Mouse (Mus musculus) frontal cortex, postnatal 25 days (tissue): ENCODE data around the gene Map1b.

ENCODE experiments used
- DNase-seq, 2 experiments: peaks; one replicate each; pipeline ENCODE4 v3.0.0; 2022; ENCODE audit warnings: low spot score in 2 of 2

Map1b gene

DNA sequence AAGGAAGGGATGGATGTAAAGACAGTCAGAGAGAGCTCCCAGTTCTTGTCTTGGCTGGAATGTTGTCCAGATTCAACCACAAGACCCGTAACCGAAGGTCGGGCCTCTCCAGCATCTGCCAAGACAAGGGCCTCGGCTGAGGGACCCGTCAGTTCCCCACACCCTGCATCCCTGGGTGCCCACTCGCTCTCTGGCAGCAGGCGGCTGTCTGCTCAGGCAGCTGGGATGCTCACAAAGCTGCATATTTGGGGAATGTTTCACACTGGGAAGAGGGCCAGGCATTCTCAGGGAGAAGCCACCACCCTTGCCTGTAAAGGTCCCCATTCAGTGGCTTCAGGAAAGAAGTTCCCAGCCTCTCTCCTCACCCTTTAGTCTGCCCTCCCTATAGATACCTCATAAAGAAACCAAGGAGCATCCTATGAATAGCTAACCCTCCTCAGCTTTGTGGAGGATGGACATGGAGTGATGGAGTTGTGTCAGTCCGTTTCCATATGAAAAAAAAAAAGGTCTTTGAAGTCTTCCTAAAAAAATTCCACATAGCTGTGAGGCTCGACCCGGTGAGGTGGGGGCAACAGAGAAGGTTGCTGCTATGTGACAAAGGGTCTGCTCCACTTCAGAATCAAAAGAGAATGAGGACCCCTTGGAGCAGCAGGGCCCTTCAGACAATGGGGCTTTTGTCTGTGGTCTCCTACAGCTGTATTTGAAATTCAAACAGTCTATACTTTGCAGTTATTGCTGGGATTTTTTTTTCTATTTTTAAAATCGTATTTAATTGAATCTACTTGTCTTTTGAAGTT lies 68.7 kb downstream of the Map1b start:
- DNase-seq = no peak

DNA sequence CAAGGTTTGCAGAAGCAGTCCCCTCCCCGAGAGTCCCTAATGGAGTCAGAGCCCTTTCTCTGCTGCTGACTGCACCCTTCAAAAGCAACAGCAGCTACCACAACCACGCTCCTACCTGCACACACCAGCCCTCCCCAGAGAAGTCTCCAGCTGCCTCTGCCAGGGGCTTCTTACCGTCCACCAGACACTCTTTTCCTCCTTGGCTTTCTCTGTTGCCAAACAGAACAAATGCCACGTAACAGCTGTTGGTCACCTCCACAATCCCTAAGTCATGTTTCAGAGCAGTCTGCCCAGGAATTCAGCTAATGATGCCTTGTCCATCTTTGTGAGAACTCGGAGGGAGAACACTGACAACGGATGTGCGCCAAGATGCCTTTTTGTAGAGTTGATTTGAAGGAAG lies 69.3 kb downstream of the Map1b start:
- no peak for DNase-seq

DNA sequence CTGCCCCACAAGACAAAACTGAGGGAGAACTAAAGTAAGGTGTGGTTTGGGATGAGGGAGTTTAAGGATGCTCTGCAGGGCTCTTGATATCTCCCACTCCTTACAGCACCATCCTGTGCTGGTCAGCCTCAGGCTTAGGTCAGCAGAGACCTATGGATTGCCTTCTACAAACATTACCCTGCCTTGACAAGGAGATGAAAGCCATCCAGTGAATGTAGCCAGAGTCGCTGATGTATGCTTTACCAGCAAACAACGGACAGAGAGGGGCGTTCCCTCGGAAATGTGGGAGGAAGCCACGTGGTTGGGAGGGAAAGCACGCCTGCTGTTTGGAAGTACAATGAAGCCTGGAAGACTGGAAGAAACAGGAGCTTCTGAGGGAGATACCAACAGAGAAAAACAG lies 71.5 kb downstream of the Map1b start:
- DNase-seq = no peak

DNA sequence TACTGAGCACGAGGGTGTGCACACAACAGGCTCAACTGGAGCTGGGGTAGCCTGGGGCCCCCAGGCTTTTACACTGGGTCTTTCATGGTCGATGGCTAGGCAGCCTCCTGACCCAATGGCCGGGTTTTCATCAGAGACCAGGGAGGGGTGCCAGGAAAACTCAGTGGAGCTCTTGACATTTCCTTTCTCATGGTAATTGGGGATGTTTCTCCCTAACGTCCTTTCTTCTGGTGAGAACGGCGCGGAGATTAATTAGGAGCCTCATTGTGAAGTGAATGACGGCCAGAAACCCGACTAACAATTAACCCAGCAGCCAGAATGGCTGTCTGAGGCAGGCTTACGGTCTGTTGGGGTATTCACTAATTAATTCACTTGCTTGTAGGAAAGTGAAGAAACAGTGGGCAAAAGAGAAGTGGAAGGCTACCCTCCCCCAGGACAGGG lies 71.9 kb downstream of the Map1b start:
- DNase-seq = no peak

DNA sequence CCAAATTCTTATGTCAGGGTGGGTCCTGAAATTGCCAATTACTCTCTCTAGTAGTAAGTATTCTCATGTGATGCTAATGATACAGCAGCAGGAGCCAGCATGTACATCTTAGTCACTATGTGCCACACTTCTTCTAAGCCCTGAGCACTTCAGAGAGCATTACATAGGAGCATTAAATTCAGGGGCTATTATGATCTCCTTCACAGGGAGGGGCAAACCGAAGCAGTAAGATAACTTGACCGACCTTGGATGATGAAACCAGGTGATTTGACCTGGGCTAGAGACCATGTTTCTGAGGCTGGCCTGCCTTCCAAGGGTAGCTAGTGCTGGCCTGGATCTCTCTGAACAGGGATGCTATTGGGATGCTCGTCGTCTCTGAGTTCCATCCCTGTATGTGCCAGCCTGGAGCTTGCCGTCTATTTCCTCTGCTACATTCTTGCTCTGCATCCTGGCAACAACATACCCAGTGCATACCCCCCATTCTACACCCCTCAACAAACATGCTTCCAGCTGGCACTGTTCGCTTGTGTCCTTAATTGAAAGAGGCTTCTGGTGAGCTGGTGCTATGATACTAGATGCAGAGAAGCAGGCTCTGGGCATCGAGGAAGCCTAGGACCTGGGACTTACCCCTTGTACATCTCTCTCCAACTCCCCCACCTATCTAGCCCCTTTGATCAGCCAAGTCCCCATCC lies 72.7 kb downstream of the Map1b start:
- no peak for DNase-seq

DNA sequence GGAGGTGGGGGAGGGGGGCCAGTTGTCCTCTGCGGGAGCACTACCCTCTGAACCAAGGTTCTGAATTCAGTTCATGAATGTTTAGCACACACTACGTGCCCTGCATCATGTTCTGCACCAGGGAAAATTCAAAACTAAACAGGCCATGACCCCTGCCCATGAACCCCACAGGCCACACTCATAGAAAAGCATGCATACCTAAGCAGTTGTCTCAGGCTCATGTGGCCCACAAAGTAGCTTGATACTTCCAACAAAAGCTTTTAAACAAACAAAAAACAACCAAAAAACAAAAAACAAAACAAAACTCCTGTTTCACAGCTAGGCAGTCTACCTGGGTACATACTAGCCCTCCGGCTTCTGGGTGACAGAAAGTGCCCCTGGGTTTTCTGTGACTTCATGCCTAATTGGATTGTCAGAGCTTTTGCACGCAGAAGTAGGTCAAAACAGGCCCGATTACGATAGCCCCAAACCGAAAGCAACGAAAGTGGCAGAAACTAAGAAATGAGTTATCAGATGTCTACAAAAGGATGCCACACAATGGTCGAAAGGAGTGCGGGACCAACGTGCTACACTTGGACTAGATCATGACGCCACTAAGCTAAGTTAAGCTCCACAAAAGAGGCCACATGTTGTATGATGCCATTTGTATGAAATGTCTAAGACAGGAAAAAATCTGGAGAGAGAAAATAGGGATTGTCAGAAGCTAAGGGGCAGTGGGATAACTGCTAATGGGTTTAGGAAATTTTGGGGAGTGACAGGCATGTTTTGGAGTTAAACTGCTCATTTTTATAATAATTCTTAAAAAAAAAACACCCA lies 73.7 kb downstream of the Map1b start:
- DNase-seq = no peak

DNA sequence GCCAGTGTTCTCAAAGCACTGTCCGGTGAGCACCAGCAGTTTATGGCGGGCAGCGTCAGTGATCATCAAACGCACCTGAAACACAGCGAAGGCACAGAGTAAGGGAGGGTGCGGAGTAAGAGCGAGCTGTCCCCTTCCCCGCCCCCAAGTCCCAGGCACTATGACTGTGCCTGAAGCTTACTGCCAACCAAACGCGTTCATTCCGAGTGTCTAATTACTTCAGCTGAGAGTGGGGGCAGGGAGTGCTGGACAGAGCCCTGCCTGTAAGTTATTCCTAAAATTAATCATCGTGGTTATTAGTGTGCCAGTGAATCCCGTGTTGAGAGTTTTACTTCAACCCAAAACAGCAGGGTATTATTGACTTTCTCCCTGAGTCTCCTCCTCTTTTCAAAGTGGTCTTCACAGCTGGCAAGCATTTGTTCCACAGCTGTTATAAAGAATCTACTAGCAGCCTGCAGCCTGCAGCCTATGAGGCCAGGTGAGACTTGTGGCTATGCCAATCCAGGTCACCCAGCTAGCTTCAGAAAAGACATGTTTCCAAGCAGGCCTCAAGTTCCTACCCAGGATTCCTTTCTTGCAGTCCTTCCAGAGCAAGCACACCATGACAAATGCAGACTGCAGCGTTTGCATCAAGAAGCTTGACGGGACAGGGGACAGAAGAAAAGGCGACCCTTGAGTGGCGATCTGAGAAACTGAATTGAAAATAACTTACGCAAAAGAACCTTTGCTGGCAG lies 74.5 kb downstream of the Map1b start:
- DNase-seq = no peak

DNA sequence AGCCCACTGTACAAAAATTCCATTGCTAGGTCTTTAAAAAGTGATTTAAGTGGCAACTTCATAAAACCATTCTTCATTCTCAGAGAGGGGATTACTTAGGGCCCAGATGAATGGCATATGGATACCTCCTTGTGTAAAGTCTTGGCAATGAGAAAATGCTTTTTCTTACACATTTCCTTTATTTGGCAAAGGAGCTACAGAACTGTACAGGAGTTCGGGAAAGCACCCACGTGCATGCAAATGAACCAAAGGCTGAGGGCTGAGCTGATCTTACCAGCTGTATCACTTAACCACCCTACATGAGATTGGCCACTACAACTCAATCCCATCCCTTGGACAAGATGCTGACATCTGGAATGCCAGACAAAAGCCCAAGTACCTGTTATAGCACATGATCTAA lies 76.1 kb downstream of the Map1b start:
- DNase-seq = no peak

DNA sequence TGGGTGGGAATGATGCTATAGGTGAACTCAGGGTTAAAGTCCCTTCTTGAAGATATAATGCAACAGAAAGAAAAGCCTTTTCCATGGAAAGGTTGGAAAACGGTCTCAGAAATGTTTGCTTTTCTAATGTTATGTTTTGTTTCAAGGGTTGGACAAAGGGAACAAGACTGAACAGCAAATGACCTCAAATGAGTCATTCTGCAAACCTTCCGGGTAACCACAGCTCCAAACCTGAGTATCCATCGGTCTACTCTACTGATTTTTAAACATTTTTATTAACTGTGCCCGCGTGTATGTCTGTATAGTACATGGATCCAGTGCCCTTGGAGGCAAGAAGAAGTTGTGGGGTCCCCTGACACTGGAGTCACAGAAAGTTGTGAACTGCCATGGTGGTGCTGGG lies 77.0 kb downstream of the Map1b start:
- no peak for DNase-seq

DNA sequence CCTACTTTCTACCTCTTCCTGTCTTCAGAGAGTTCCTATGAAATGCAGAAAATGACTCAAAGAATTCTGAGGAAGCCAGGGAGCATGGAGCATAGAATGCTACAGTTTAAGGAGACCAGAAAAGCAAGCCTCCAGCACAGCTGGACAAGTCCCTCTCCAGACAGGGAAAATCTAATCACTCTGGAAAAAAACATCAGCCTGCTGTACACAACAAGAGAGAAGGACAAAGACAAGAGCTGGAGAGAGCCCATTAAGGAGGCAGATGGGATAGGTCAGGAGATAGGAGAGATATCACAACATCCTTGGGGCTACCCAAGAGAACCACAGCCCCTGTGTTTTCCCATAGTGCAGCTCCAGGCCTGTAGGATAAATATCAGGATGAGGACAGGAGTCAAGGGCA lies 79.3 kb downstream of the Map1b start:
- no peak for DNase-seq

DNA sequence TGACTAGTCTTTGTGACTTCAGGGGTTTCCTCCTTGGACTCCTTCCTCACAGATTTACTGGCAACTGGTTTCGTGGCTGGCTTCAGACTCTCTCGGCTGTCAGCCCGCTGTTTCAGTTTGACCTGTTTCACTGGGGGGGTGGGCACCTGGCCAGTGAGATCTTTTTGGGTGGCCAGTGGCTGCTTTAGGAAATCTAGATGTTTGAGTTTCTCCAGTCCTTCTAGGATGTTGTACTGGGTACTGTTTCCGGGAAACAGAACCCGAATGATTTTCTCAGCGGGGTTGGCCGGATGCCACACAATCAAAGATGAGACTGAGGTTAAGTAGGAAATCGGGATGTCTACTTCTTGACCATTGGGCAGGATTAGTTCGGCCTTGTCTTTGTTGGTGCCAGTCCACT lies 81.8 kb downstream of the Map1b start:
- no peak for DNase-seq

DNA sequence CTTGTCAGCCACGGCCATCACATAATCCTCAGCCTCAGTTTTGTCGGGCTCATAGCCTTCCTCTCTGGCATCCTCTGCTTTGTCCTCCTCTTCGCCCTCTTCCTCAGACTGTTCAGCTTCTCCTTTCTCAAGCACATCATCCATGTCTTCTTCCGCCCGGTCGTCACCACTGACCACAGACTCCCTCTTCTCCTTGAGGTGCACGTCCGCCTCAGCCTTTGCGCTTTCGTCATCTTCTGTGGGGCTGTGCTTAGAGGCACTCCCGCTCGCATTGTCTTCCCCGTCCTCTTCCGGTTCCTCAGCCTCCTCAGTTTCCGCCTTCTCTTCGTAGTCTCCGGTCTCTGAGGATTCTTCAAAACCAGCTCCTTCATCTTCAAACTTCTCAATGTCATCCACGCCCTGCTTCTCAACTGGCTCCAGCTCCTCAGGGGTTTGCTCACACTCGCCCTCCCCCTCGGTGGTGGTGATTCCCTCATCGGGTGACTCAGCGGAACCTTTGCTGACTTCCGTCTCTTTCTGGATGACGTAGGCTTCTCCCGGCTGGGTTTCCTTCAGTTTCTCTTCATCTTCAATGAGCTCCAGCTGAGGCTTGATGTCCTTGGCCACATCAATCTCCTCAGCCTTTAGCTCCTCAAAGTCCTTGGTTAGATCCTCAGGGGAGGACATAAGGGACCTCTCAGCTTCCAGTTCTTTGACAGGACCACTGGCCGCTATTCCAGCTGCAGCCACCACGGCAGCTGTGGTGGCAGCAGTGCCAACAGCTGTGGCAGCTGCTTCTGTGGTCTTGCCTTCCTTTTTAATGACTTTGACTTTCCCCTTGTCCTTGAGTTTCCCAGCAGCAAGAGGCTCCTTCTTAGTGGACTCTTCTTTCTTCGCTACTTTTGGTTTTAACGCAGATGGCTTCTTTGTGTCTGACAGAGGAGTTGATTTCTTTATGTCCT lies 83.0 kb downstream of the Map1b start:
- DNase-seq = no peak

DNA sequence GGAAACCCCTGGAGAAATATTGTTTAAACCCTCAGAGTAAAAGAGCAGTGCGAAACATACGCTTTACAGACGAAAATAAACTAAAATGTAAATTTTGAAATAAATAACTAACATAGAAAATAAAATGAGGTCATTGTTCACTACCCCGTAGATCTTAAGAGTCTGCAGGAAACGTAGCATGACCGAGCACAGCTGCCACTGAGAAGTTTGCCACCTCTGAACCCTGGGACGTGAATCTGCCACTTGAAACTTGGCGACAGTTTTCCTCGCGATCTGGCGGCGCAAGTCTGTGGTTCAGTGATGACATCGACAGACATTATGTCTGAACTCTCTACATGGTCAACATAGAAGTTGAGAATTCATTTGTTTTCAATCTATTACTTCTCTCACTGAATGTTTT lies 92.8 kb downstream of the Map1b start:
- DNase-seq = no peak

DNA sequence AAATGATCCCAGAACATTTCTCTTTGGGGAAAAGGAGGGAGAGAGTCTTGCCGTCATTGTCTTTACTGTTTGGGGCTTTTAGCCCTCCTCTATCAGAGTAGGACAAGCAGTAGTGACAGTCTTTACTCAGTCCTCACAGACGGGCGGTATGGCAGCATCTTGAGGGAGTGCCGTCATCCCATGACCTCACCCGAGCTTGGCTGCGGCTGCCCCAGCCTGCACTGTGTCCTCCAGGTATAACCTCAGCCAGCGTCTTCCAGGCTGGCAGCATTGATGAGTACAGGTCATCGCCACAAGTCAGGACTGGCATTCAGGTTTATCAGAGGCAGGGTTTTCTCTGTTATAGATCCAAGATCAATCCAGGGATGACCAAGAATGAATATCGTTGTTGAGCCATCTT lies 99.7 kb downstream of the Map1b start:
- no peak for DNase-seq

DNA sequence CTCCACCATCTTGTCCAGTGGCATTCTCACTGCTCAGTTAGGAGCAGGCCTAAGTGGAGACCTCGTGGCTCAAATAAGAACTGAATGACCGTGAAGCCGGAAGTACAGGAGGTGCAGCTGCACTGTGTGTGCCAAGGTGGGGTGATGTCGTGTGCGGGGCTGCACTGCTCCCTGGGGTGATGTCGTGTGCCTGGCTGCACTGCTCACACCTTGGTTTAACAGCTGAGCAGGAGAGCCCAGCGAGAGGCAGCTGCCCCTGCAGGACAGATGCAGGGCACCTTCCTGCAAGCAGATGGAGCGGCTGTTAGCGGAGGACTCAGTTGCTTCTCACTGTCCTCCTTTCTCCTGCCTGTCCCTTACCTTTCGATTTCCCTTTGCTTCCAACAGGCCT lies 102.0 kb downstream of the Map1b start:
- no peak for DNase-seq

DNA sequence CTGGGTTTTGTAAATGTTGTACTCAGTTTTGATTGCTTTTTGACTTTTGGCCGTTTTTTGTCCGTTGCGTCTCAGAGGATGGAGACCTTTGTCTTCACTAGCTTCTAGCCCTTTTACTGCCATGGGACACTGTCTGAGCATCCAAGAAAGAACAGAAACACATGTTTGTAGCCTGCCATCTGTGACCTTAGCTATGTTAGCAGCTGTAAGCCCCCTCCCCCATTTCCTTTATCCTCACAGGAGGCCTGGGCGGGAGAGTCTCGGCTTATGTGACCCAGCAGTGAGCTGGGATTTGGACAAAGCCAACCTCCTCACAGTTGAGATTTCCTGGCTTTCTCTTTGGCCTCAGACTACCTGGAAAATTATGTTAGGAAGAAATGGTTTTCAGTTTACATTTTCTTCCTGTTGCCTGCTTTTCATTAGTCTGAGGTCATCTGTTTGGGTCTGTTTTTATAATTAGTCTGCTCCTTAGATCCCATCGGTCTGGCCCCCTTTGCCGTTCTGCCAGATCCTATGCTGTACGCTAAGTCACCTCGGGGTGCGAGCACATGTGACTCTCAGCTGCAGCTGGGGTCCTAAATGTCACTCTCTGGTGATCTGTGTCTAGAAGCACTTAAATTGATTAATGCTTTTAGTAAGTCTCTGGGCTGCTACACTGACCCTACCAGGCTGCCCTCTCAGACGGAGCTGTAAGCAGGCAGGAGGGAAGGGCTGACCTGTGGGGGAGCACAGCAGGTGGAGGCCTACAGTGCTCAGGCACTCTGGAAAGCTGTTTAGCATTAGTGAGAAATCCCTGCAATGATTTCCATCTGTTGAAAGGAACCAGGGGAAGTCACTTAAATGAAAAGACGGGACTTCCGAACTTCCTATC lies 102.6 kb downstream of the Map1b start:
- DNase-seq = no peak

DNA sequence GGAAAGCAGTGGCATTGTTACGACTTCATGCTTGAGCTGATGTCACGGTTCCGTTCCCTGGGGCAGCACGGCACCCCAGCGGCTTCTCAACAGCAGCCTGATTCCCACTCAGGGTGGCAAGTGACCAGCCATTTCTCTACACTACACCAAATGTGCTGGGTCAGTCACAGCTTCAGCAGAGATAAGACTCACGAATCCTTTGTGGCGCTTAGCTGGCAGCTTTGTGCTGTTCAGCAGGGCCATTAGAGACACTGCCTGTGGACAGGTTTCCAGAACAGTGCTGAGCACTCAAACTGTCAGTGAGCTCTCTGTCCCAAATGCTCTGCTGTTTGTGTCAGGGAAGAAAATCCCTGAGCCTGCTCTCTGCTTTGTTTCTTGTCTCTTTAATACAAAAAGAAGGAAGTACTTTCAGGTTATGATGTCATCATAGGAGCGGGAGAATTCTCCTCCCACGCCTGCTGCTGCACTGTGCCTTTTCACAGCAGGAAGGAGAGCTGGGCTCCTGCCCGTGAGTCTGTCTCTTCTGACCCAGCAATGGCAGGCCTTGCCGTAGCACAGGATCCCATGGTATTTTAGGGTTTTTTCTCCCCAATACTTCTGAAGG lies 103.8 kb downstream of the Map1b start:
- DNase-seq = no peak

DNA sequence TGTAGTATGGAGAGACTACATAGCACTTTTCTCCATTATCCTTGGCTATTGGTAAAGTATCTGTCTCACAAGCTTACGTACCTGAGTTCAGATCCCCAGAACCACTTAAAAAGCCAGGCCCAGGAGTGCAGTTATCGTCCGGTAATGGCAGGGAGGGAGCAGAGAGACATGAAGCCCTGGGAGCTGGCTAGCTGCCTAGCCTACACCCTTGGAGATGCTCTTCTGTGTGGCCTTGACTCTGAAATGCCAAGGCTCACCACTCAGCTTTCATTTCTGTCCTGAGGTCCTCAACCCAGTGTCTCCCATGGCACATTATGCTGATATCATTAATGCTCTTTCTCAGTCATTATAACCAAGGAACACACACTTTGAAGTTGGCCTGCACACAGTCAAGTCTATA lies 104.6 kb downstream of the Map1b start:
- no peak for DNase-seq
